Mouse (Mus musculus) midbrain, embryonic 14.5 days (tissue): ENCODE data around the gene Wnk2. TPM values are rescaled to one million over a fixed set of nuclear protein-coding genes. Genes with fewer than 3 reads are reported as not detected.

Experiments used
- ATAC-seq: fragments of 200-750 bp; cut with Nextera tagmentation; 2 replicates; pipeline ENCODE4 v1.8.0; 2017; ENCODE audit warnings: moderate number of reproducible peaks, moderate library complexity; ENCODE audit not compliant: low FRiP score, low TSS enrichment
- DNase-seq: peaks from one replicate; pipeline ENCODE4 v3.0.0-alpha.2; 2015
- H3K27ac ChIP-seq: fragments of 300-500 bp; sonication (generic); replicated peaks from 2 replicates; pipeline ENCODE4 v1.5.1; 2014; ENCODE audit warnings: mild to moderate bottlenecking, low read depth, low read length, moderate library complexity
- H3K27me3 ChIP-seq: fragments of 300-500 bp; sonication (generic); 2 replicates; pipeline ENCODE4 v1.6.1; 2014; ENCODE audit warnings: low read length, control low read depth, mixed read lengths; ENCODE audit not compliant: control insufficient read depth, insufficient read depth
- H3K36me3 ChIP-seq: fragments of 300-500 bp; sonication (generic); 2 replicates; pipeline ENCODE4 v1.6.1; 2014; ENCODE audit warnings: low read length, control low read depth; ENCODE audit not compliant: control insufficient read depth, insufficient read depth
- H3K4me1 ChIP-seq: fragments of 300-500 bp; sonication (generic); 2 replicates; pipeline ENCODE4 v1.6.1; 2014; ENCODE audit warnings: mild to moderate bottlenecking, antibody characterized with exemption, low read length, control low read depth; ENCODE audit not compliant: control insufficient read depth, insufficient read depth
- H3K4me2 ChIP-seq: fragments of 300-500 bp; sonication (generic); 2 replicates; pipeline ENCODE4 v1.6.1; 2014; ENCODE audit warnings: mild to moderate bottlenecking, low read length, moderate library complexity
- H3K4me3 ChIP-seq: fragments of 300-500 bp; sonication (generic); replicated peaks from 2 replicates; pipeline ENCODE4 v1.5.1; 2014; ENCODE audit warnings: low read depth, low read length
- H3K9ac ChIP-seq: fragments of 300-500 bp; sonication (generic); replicated peaks from 2 replicates; pipeline ENCODE4 v1.6.1; 2014; ENCODE audit warnings: mild to moderate bottlenecking, low read length, moderate library complexity
- H3K9me3 ChIP-seq: fragments of 300-500 bp; sonication (generic); 2 replicates; pipeline ENCODE4 v1.6.1; 2016; ENCODE audit warnings: low read length, control low read depth, mixed read lengths; ENCODE audit not compliant: control insufficient read depth
- WGBS: fragments of 180-500 bp; shearing (Covaris S2); extraction: QIAGEN DNeasy Blood & Tissue Kit; methylation state at CpG from one replicate; pipeline ENCODE4 v1.1.7; 2014; 5-methylcytosine and 5-hydroxymethylcytosine counted together
- polyA plus RNA-seq: library from polyadenylated mRNA; unstranded; fragments of >200 nt; fragmentation: Nextera tagmentation; extraction: Ambion mirVana; gene quantifications from 2 replicates; pipeline ENCODE4 v1.2.1, GENCODE M21; 2014

Wnk2 gene
- polyA plus RNA-seq, 1 experiment from 2014 or later = 27.1 TPM

- Histone ChIP-seq H3K27me3 (no peaks in the 10 kb centered on the region), H3K9me3 (no peaks in the 10 kb centered on the region), H3K4me3 (no peak overlapping the region), H3K27ac (no peak overlapping the region), H3K9ac (no peak overlapping the region), H3K4me1 (no peaks in the 10 kb centered on the region), H3K36me3 (no peaks in the 10 kb centered on the region), H3K4me2 (no peak overlapping the region)
- peak; percentile 87 for DNase-seq
- peak; percentile 59 for ATAC-seq
- WGBS = 21% methylated on average over 17 of the region's 17 CpGs
Measured at GRCm38 (mm10) chr13:49169448-49170207, 21.8 kb upstream of the Wnk2 start.

- ATAC-seq (no peak), DNase-seq (no peak)
- no peaks in the 10 kb centered on the region for H3K36me3 ChIP-seq
- H3K4me1 ChIP-seq = no peaks in the 10 kb centered on the region
- H3K27me3 ChIP-seq = no peaks in the 10 kb centered on the region
- 82% methylated on average over 9 of the region's 9 CpGs for WGBS
- no peak overlapping the region for H3K4me3 ChIP-seq
- no peaks in the 10 kb centered on the region for H3K9me3 ChIP-seq
- no peak overlapping the region for H3K4me2 ChIP-seq
- H3K27ac ChIP-seq = no peak overlapping the region
- H3K9ac ChIP-seq = no peak overlapping the region
Measured at GRCm38 (mm10) chr13:49167081-49167480, 19.3 kb upstream of the Wnk2 start.

- no peaks in the 10 kb centered on the region for H3K9me3 ChIP-seq
Measured at GRCm38 (mm10) chr13:49163645-49164044, 15.8 kb upstream of the Wnk2 start.

GRCm38 (mm10) chr13:49162722-49163121, 14.9 kb upstream of the Wnk2 start:
- Histone ChIP-seq H3K9ac (no peak overlapping the region), H3K27ac (no peak overlapping the region), H3K4me1 (no peaks in the 10 kb centered on the region), H3K27me3 (no peaks in the 10 kb centered on the region), H3K4me3 (no peak overlapping the region), H3K9me3 (no peaks in the 10 kb centered on the region), H3K4me2 (no peak overlapping the region), H3K36me3 (no peaks in the 10 kb centered on the region)
- DNase-seq = no peak
- 82% methylated on average over 4 of the region's 4 CpGs for WGBS
- ATAC-seq = no peak

More at GRCm38 (mm10) chr13:49163645-49164044, 15.8 kb upstream of the Wnk2 start:
- Histone ChIP-seq H3K4me3 (no peak overlapping the region), H3K4me2 (no peak overlapping the region), H3K36me3 (no peaks in the 10 kb centered on the region), H3K9ac (no peak overlapping the region), H3K27me3 (no peaks in the 10 kb centered on the region), H3K27ac (no peak overlapping the region), H3K4me1 (no peaks in the 10 kb centered on the region)
- DNase-seq (no peak), ATAC-seq (no peak)
- 82% methylated on average over 7 of the region's 7 CpGs for WGBS

- no peaks in the 10 kb centered on the region for H3K36me3 ChIP-seq
- ATAC-seq (no peak), DNase-seq (no peak)
- H3K27me3 ChIP-seq = no peaks in the 10 kb centered on the region
- no peak overlapping the region for H3K9ac ChIP-seq
- WGBS = 68% methylated on average over 2 of the region's 2 CpGs
- H3K4me2 ChIP-seq = no peak overlapping the region
- H3K4me1 ChIP-seq = no peaks in the 10 kb centered on the region
- H3K9me3 ChIP-seq = no peaks in the 10 kb centered on the region
- H3K4me3 ChIP-seq = no peak overlapping the region
- H3K27ac ChIP-seq = no peak overlapping the region
Measured at GRCm38 (mm10) chr13:49161236-49161635, 13.4 kb upstream of the Wnk2 start.

GRCm38 (mm10) chr13:49158040-49158713, 10.4 kb upstream of the Wnk2 start:
- ATAC-seq (no peak), DNase-seq (no peak)
- Histone ChIP-seq H3K4me2 (no peak overlapping the region), H3K27me3 (no peaks in the 10 kb centered on the region), H3K9me3 (no peaks in the 10 kb centered on the region), H3K27ac (no peak overlapping the region), H3K4me1 (no peaks in the 10 kb centered on the region), H3K4me3 (no peak overlapping the region), H3K9ac (no peak overlapping the region), H3K36me3 (no peaks in the 10 kb centered on the region)
- WGBS = 83% methylated on average over 10 of the region's 10 CpGs

- DNase-seq (no peak), ATAC-seq (no peak)
- H3K4me1 ChIP-seq = no peaks in the 10 kb centered on the region
- no peaks in the 10 kb centered on the region for H3K27me3 ChIP-seq
- no peaks in the 10 kb centered on the region for H3K36me3 ChIP-seq
- H3K9me3 ChIP-seq = no peaks in the 10 kb centered on the region
- no peak overlapping the region for H3K27ac ChIP-seq
- no peak overlapping the region for H3K4me3 ChIP-seq
- no peak overlapping the region for H3K4me2 ChIP-seq
- no peak overlapping the region for H3K9ac ChIP-seq
- WGBS = 79% methylated on average over 4 of the region's 4 CpGs
Measured at GRCm38 (mm10) chr13:49156645-49157044, 8.8 kb upstream of the Wnk2 start.

- Histone ChIP-seq H3K27me3 (no peaks in the 10 kb centered on the region), H3K27ac (no peak overlapping the region), H3K4me1 (no peaks in the 10 kb centered on the region), H3K4me3 (no peak overlapping the region), H3K4me2 (no peak overlapping the region), H3K9me3 (no peaks in the 10 kb centered on the region), H3K36me3 (no peaks in the 10 kb centered on the region), H3K9ac (no peak overlapping the region)
- DNase-seq (no peak), ATAC-seq (no peak)
- 61% methylated on average over 7 of the region's 7 CpGs for WGBS
Measured at GRCm38 (mm10) chr13:49154621-49155020, 6.8 kb upstream of the Wnk2 start.

GRCm38 (mm10) chr13:49154028-49154427, 6.2 kb upstream of the Wnk2 start:
- no peak for DNase-seq
- Histone ChIP-seq H3K4me2 (no peak overlapping the region), H3K9me3 (no peaks in the 10 kb centered on the region), H3K27ac (no peak overlapping the region), H3K9ac (no peak overlapping the region), H3K27me3 (no peaks in the 10 kb centered on the region), H3K4me1 (no peaks in the 10 kb centered on the region), H3K36me3 (no peaks in the 10 kb centered on the region), H3K4me3 (no peak overlapping the region)
- no peak for ATAC-seq
- 79% methylated on average over 10 of the region's 10 CpGs for WGBS
